Mouse (Mus musculus) mesoderm, embryonic 11.5 days (tissue): ENCODE data around the gene Med1.

Experiments used
- DNase-seq: peaks from one replicate; pipeline ENCODE4 v3.0.0-alpha.2; 2012; ENCODE audit warnings: low read depth, low spot score

The Med1 gene

GRCm38 (mm10) chr11:98149304-98149750 lies 43.8 kb downstream of the Med1 start:
- DNase-seq: peak; percentile 94

DNA sequence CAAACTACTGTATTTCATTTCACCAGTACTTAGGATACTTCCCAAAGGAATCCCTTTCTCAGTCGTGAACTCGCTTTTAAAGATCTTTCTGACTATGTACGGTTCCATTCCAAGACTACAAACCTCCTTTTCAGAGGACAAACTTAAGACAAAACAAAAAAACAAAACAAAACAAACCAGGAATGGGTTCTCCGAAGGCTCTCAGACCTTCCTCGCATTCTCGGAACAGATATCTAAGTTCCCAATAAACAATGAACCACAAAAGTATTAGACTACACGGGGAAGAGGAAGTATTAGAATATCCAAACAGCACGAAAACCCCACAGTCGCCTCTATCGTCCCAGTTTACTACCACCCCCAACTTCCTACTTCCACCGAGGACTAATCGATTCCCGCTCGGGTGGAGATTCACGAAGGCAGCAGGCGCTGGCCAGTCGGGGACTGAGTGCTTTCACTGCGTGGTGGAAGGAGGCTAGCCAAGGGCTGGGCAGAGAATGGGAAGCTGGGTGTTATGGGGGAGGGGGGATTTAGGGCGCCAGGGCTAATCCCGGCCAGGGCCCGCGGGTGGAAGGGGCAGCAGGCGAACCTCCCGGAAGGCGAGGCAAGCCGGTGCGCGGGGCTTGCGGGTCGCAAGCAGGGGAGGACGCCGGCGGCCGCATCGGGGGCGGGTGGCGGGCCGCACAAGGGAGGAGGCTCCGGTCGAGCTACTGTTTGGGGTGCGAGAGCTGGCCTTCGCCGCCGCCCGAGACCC lies 44.4 kb downstream of the Med1 start:
- peak; percentile 50 for DNase-seq

GRCm38 (mm10) chr11:98145856-98146255 lies 47.2 kb downstream of the Med1 start:
- DNase-seq: no peak

DNA sequence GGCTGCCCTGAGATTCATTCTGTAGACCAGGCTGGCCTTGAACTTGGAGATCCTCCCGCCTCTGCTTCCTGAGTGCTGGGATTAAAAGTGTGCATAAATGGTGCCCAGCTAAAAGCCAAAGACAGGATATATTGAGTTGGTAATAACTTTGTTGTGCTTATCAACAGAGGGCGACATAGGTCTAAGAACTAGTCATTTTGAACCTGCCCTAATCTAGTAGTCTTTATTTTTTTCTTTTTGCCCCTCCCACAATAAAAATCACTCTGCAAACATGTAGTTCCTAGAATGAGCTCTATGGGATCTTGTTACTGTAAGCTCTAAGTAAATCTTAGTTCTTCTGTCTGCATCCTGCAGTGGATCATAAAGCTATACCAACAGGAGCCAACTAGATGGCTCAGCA lies 50.5 kb downstream of the Med1 start:
- no peak for DNase-seq

- no peak for DNase-seq
These were observed 54.2 kb downstream of the Med1 start for GRCm38 (mm10) chr11:98138894-98139293.

GRCm38 (mm10) chr11:98137836-98138235 lies 55.3 kb downstream of the Med1 start:
- no peak for DNase-seq

- no peak for DNase-seq
These were observed 58.1 kb downstream of the Med1 start for GRCm38 (mm10) chr11:98134951-98135350.

GRCm38 (mm10) chr11:98123424-98123823 lies 69.7 kb downstream of the Med1 start:
- no peak for DNase-seq

DNA sequence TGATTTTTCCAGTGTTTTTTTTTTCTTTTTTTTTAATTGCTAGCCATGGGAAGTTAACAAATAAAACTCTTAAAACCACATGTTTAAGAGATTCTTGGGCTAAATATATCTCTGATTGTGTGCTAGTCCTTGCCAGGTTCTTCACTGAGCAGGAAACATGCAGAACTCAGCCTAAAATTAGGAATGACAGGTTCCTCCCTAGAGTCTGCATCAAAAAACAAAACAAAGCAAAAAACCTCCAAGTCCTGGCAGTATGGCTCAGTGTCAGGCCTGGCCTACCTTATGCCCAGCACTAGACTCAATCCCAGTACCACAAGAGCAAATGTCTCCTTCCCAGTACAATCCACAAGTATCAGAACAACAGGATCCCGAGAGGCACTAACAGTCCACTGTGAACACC lies 78.7 kb downstream of the Med1 start:
- no peak for DNase-seq

GRCm38 (mm10) chr11:98113504-98113903 lies 79.6 kb downstream of the Med1 start:
- no peak for DNase-seq

DNA sequence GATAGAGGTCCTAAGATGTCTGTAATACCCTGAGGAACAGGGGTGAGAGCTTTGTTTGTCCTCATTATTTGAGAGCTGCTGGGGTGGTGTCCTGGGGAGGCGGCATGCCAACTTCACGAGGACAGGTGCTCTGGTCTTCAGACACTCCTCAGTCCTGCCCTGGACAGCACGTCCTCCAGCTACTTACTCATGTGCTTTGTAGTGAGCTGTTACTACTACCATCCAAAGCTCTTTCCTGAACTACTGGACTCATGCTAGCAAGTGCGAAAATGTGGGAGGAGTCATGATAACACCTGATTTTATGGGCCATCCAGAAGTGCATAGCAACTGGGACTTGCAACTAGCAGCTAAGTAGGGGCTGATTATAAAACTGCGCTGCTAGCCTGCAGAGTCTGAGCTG lies 83.4 kb downstream of the Med1 start:
- DNase-seq: no peak
